Mouse (Mus musculus) lung, postnatal 14 days (tissue): ENCODE data around the gene Sult2a3.
"Not testable (repeated sequence)": the region's sequence is repeated elsewhere in the genome, so short reads cannot be mapped to it uniquely, and the experiment has no call there.

Experiments used
- DNase-seq: peaks from one replicate; pipeline ENCODE4 v3.0.0; 2021

Sult2a3 gene

DNA sequence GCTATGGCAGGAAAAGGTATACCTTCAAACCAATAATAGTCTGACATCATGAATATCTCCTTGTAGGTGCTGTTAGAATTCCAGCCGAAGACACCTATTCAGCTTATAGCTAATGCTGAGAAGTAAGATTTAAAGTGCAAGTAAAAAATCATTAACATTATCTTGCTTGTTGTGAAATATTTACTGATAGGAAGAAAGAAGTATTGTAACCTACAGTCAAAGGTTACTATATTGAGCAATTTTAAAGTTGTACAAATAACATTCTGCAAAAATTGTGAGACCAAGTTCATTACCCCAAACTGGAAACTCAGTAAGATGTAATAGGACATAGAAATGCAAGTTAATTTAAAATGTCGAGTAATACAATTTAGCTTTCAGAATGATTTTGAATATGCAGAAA, at the start of gene Sult2a3:
TSS of gene Sult2a3 (minus strand) at position 101 of the 400 bp plus-strand sequence.
- no peak for DNase-seq

DNA sequence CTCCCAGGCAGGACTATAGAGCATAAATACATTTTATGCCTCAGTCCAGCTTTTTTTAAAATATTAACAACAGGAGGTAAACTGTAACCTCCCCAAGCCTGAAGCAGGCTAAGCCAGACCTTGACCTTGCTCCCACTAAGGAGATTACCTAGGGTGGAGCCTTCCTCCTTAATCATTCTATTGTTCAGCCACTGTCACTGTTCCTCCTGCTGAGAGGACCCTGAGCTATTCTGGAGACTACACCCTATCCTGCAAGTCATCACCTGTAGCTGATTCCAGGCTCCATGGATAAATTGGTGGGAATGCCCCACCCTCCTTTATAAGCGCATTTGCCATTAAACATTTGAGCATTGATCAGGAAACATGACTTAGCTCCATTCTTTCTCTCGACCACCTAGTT, 2.4 kb downstream of the Sult2a3 start:
- DNase-seq, result no peak

DNA sequence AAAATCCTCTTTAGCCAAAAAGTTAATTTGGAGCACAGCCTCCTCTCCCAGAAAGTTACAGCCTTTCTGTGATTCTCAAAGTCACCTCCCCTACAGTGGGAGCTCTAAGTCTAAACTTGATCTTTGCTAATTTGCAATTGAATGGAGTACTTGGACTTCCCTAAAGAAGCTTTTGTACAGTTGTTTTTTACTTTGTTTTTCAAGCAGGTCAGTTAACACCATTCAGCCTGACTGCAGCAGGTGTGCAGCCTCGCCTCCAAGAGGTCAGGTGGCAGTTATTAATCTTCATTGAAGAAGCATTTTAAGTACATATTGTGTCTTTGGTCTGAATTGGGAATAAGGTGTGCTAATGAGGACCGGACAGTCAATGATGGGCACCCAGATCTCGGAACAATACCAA, 3.0 kb downstream of the Sult2a3 start:
- not testable (repeated sequence) for DNase-seq

DNA sequence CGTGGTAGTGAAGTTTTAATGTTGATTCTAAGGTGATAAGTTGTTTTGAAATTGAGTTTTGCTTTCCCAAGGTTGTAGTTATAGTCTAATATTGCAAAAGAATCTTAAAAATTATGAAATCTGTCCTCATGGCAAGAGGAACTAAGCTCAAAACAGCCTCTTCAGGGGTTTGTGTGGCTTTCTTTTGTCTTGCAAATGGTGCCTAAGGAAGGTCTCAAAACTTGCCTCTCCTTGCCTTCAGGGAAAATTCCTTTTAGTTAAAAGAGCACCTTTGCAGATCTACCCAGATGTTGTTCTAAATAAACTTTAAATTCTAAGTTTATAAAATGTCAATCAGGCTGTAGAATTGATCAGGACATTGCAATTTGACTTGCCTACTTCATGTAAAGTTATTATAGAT, 6.1 kb downstream of the Sult2a3 start:
- no peak for DNase-seq

DNA sequence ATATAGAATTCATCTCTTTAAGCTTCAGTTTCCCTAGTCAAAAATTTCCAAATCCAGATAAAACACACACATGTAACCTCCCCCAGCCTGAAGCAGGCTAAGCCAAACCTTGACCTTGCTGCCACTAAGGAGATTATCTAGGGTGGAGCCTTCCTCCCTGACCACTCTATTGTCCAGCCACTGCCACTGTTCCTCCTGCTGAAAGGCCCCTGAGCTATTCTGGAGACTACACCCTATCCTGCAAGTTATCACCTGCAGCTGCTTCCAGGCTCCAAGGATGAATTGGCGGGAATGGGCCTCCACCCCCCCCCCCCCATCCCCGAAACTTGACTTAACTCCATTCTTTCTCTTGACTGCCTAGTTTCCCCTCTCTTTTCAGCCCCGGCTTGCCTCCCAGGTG, 8.4 kb downstream of the Sult2a3 start:
- not testable (repeated sequence) for DNase-seq

DNA sequence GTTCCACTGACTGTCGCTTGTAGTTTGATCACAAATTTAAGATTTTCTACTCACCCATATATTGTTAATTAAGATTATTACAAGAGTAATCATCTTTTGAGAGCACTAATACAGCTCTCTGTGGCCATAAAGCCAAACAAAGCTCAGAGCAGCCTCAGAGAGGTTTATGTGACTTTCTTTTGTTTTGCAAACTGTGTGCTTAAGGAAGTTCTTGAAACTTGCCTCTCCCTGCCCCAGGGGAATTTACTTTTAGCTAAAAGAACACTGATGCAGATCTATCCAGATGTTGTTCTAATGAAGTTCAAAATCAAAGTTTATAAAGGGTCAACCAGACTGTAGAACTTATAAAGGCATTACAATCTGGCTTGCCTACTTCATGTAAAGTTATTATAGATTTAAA, 75.0 kb downstream of the Sult2a3 start:
- not testable (repeated sequence) for DNase-seq

DNA sequence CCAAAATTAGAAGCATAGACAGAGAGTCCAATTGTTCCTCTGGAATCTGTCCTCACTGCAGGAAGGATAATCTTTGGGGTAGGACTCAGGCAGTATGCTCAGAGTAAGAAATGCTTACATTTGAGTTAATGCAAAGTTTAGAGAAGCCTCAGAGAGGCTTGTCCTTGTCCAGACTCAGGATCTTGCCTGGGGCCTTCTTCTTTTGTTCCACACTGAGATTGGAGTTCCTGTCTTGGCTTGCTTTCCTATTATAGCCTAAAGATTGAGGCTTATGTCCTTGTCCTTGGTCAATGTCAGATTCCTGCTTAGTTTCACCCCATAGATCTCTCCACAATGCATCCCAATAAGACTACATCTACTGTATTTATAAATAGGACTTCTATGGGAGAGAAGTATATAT, 92.0 kb downstream of the Sult2a3 start:
- DNase-seq, result not testable (repeated sequence)
